Mouse (Mus musculus): Measurements from ENCODE around the gene Fam181a. TPM values are rescaled to one million over a fixed set of nuclear protein-coding genes. Genes with fewer than 3 reads are reported as not detected.

The Fam181a gene
- polyA plus RNA-seq, 1 experiment from 2014 or later, result 7.7 TPM

- 19% methylated on average over 3 of the region's 3 CpGs for WGBS
- Histone ChIP-seq H3K9ac (ENCODE audit: low read depth, low read length) (no peak overlapping the region), H3K36me3 (ENCODE audit: control insufficient read depth, insufficient read depth, low read length) (no peaks in the 10 kb centered on the region), H3K4me1 (ENCODE audit: control insufficient read depth, insufficient read depth, low read length) (no peaks in the 10 kb centered on the region), H3K4me3 (ENCODE audit: low read depth, low read length) (no peak overlapping the region), H3K27me3 (ENCODE audit: control insufficient read depth, insufficient read depth, low read depth, low read length) (no peaks in the 10 kb centered on the region), H3K27ac (ENCODE audit: low read length) (no peak overlapping the region), H3K9me3 (replicated peaks; ENCODE audit: control insufficient read depth, low read length, poor library complexity, severe bottlenecking) (no peaks in the 10 kb centered on the region), H3K4me2 (ENCODE audit: low read length) (no peak overlapping the region)
- ATAC-seq, result no peak
These were observed 4.1 kb upstream of the Fam181a start for GRCm38 (mm10) chr12:103306720-103307119.

- no peak overlapping the region for H3K4me2 ChIP-seq (ENCODE audit: low read length)
- H3K9me3 ChIP-seq (replicated peaks; ENCODE audit: control insufficient read depth, low read length, poor library complexity, severe bottlenecking), result no peaks in the 10 kb centered on the region
- no peak overlapping the region for H3K4me3 ChIP-seq (ENCODE audit: low read depth, low read length)
- H3K9ac ChIP-seq (ENCODE audit: low read depth, low read length), result no peak overlapping the region
- no peak overlapping the region for H3K27ac ChIP-seq (ENCODE audit: low read length)
- H3K27me3 ChIP-seq (ENCODE audit: control insufficient read depth, insufficient read depth, low read depth, low read length), result peaks cover 9% of the 10 kb centered on the region; the same call in 1 of the 2 replicates
- H3K36me3 ChIP-seq (ENCODE audit: control insufficient read depth, insufficient read depth, low read length), result no peaks in the 10 kb centered on the region
- peaks cover 24% of the 10 kb centered on the region for H3K4me1 ChIP-seq (ENCODE audit: control insufficient read depth, insufficient read depth, low read length)
- WGBS, result 71% methylated on average over 8 of the region's 8 CpGs
- no peak for ATAC-seq
These were observed 1.1 kb downstream of the Fam181a start for GRCm38 (mm10) chr12:103311921-103312320.

- H3K9ac ChIP-seq (ENCODE audit: low read depth, low read length), result no peak overlapping the region
- peak overlapping the region; percentile 59 for H3K27ac ChIP-seq (ENCODE audit: low read length)
- 43% methylated on average over 6 of the region's 6 CpGs for WGBS
- H3K9me3 ChIP-seq (replicated peaks; ENCODE audit: control insufficient read depth, low read length, poor library complexity, severe bottlenecking), result no peaks in the 10 kb centered on the region
- H3K4me2 ChIP-seq (ENCODE audit: low read length), result peak overlapping the region; percentile 16; the same call in 1 of the 2 replicates
- 0 out of 2 replicates have a peak, but pooled peaks have one; percentile 0 for ATAC-seq
- peaks cover 24% of the 10 kb centered on the region for H3K4me1 ChIP-seq (ENCODE audit: control insufficient read depth, insufficient read depth, low read length)
- H3K27me3 ChIP-seq (ENCODE audit: control insufficient read depth, insufficient read depth, low read depth, low read length), result peaks cover 9% of the 10 kb centered on the region; the same call in 1 of the 2 replicates
- H3K36me3 ChIP-seq (ENCODE audit: control insufficient read depth, insufficient read depth, low read length), result no peaks in the 10 kb centered on the region
- no peak overlapping the region for H3K4me3 ChIP-seq (ENCODE audit: low read depth, low read length)
These were observed 2.5 kb downstream of the Fam181a start for GRCm38 (mm10) chr12:103313274-103313673.

GRCm38 (mm10) chr12:103313871-103314639 is 3.3 kb downstream of the Fam181a start:
- 6% methylated on average over 21 of the region's 21 CpGs for WGBS
- peaks cover 24% of the 10 kb centered on the region for H3K4me1 ChIP-seq (ENCODE audit: control insufficient read depth, insufficient read depth, low read length)
- no peak overlapping the region for H3K9ac ChIP-seq (ENCODE audit: low read depth, low read length)

GRCm38 (mm10) chr12:103314640-103315361 is 4.0 kb downstream of the Fam181a start:
- no peaks in the 10 kb centered on the region for H3K9me3 ChIP-seq (replicated peaks; ENCODE audit: control insufficient read depth, low read length, poor library complexity, severe bottlenecking)
- H3K4me2 ChIP-seq (ENCODE audit: low read length), result peak overlapping the region; percentile 61
- no peaks in the 10 kb centered on the region for H3K36me3 ChIP-seq (ENCODE audit: control insufficient read depth, insufficient read depth, low read length)
- H3K4me3 ChIP-seq (ENCODE audit: low read depth, low read length), result peak overlapping the region; percentile 35
- WGBS, result 1% methylated on average over 25 of the region's 25 CpGs
- H3K4me1 ChIP-seq (ENCODE audit: control insufficient read depth, insufficient read depth, low read length), result peaks cover 24% of the 10 kb centered on the region
- ATAC-seq, result peak; percentile 80
- H3K9ac ChIP-seq (ENCODE audit: low read depth, low read length), result peak overlapping the region; percentile 49; the same call in 1 of the 2 replicates
- peak overlapping the region; percentile 74 for H3K27ac ChIP-seq (ENCODE audit: low read length)
- peaks cover 9% of the 10 kb centered on the region; the same call in 1 of the 2 replicates for H3K27me3 ChIP-seq (ENCODE audit: control insufficient read depth, insufficient read depth, low read depth, low read length)

More at GRCm38 (mm10) chr12:103313871-103314639, 3.3 kb downstream of the Fam181a start:
- Histone ChIP-seq H3K27ac (ENCODE audit: low read length) (peak overlapping the region; percentile 59), H3K27me3 (ENCODE audit: control insufficient read depth, insufficient read depth, low read depth, low read length) (peaks cover 9% of the 10 kb centered on the region; the same call in 1 of the 2 replicates), H3K9me3 (replicated peaks; ENCODE audit: control insufficient read depth, low read length, poor library complexity, severe bottlenecking) (no peaks in the 10 kb centered on the region), H3K4me2 (ENCODE audit: low read length) (peak overlapping the region; percentile 61), H3K36me3 (ENCODE audit: control insufficient read depth, insufficient read depth, low read length) (no peaks in the 10 kb centered on the region), H3K4me3 (ENCODE audit: low read depth, low read length) (0 out of 2 replicates have a peak overlapping the region, but pooled peaks have one; percentile 35)
- peak; percentile 54 for ATAC-seq

GRCm38 (mm10) chr12:103315831-103316545 is 5.2 kb downstream of the Fam181a start:
- ATAC-seq, result no peak
- Histone ChIP-seq H3K4me2 (ENCODE audit: low read length) (peak overlapping the region; percentile 61), H3K27ac (ENCODE audit: low read length) (no peak overlapping the region), H3K27me3 (ENCODE audit: control insufficient read depth, insufficient read depth, low read depth, low read length) (peaks cover 9% of the 10 kb centered on the region; the same call in 1 of the 2 replicates), H3K9ac (ENCODE audit: low read depth, low read length) (no peak overlapping the region), H3K4me1 (ENCODE audit: control insufficient read depth, insufficient read depth, low read length) (peaks cover 24% of the 10 kb centered on the region), H3K9me3 (replicated peaks; ENCODE audit: control insufficient read depth, low read length, poor library complexity, severe bottlenecking) (no peaks in the 10 kb centered on the region), H3K36me3 (ENCODE audit: control insufficient read depth, insufficient read depth, low read length) (no peaks in the 10 kb centered on the region), H3K4me3 (ENCODE audit: low read depth, low read length) (no peak overlapping the region)
- WGBS, result 26% methylated on average over 20 of the region's 20 CpGs

GRCm38 (mm10) chr12:103322801-103323200 is 12.0 kb downstream of the Fam181a start:
- Histone ChIP-seq H3K9me3 (replicated peaks; ENCODE audit: control insufficient read depth, low read length, poor library complexity, severe bottlenecking) (no peaks in the 10 kb centered on the region), H3K36me3 (ENCODE audit: control insufficient read depth, insufficient read depth, low read length) (no peaks in the 10 kb centered on the region), H3K27me3 (ENCODE audit: control insufficient read depth, insufficient read depth, low read depth, low read length) (no peaks in the 10 kb centered on the region; the same call in 1 of the 2 replicates), H3K4me1 (ENCODE audit: control insufficient read depth, insufficient read depth, low read length) (0 out of 2 replicates have a peak, but pooled peaks cover 2% of the 10 kb centered on the region), H3K4me3 (ENCODE audit: low read depth, low read length) (no peak overlapping the region), H3K27ac (ENCODE audit: low read length) (no peak overlapping the region), H3K4me2 (ENCODE audit: low read length) (no peak overlapping the region), H3K9ac (ENCODE audit: low read depth, low read length) (no peak overlapping the region)
- ATAC-seq, result no peak
- 39% methylated on average over 3 of the region's 3 CpGs for whole genome bisulfite sequencing

GRCm38 (mm10) chr12:103325156-103325857 is 14.5 kb downstream of the Fam181a start:
- H3K4me2 ChIP-seq (ENCODE audit: low read length), result peak overlapping the region; percentile 61
- H3K4me3 ChIP-seq (ENCODE audit: low read depth, low read length), result peak overlapping the region; percentile 41
- 8% methylated on average over 60 of the region's 60 CpGs for WGBS
- H3K4me1 ChIP-seq (ENCODE audit: control insufficient read depth, insufficient read depth, low read length), result 0 out of 2 replicates have a peak, but pooled peaks cover 2% of the 10 kb centered on the region
- no peaks in the 10 kb centered on the region for H3K9me3 ChIP-seq (replicated peaks; ENCODE audit: control insufficient read depth, low read length, poor library complexity, severe bottlenecking)
- H3K27ac ChIP-seq (ENCODE audit: low read length), result no peak overlapping the region
- H3K9ac ChIP-seq (ENCODE audit: low read depth, low read length), result peak overlapping the region; percentile 56
- H3K27me3 ChIP-seq (ENCODE audit: control insufficient read depth, insufficient read depth, low read depth, low read length), result no peaks in the 10 kb centered on the region; the same call in 1 of the 2 replicates
- H3K36me3 ChIP-seq (ENCODE audit: control insufficient read depth, insufficient read depth, low read length), result no peaks in the 10 kb centered on the region
- peak; percentile 97 for ATAC-seq

Measured in midbrain, embryonic 16.5 days (tissue).